Mouse (Mus musculus) MEL (cell line): ENCODE measurements around the gene Myo15b. TPM values are rescaled to one million over a fixed set of nuclear protein-coding genes. Genes with fewer than 3 reads are reported as not detected.

ENCODE experiments used
- DNase-seq: peaks from one replicate; pipeline ENCODE4 v3.0.0; 2011; ENCODE audit warnings: low read depth, low spot score
- H3K27ac ChIP-seq: 2 replicates; pipeline ENCODE4 v1.5.1; 2012; ENCODE audit warnings: low read depth, mild to moderate bottlenecking, control low read depth, low read length, moderate library complexity; ENCODE audit not compliant: control insufficient read depth
- H3K27me3 ChIP-seq, 2 experiments: fragments of 150-350 bp in 1 of 2; sonication (generic) in 1 of 2; 2 replicates each; pipeline ENCODE4 v1.6.1; 2012; ENCODE audit warnings: low read length in 2 of 2, mild to moderate bottlenecking in 2 of 2, improper control_type of control experiment in 1 of 2, moderate library complexity in 1 of 2; ENCODE audit not compliant: insufficient read depth in 2 of 2, control insufficient read depth in 1 of 2
- H3K36me3 ChIP-seq, 2 experiments: 2 replicates each; pipeline ENCODE4 v1.6.1; 2012 to 2014; ENCODE audit warnings: low read length in 2 of 2, improper control_type of control experiment in 1 of 2, inconsistent platforms in 1 of 2, mild to moderate bottlenecking in 1 of 2; ENCODE audit not compliant: insufficient read depth in 2 of 2, control insufficient read depth in 1 of 2
- H3K4me1 ChIP-seq, 2 experiments: fragments of 150-350 bp in 1 of 2; sonication (generic) in 1 of 2; 2 replicates each; pipeline ENCODE4 v1.6.1; 2012; ENCODE audit warnings: low read length in 2 of 2, improper control_type of control experiment in 1 of 2, mild to moderate bottlenecking in 1 of 2; ENCODE audit not compliant: insufficient read depth in 2 of 2, control insufficient read depth in 1 of 2
- H3K4me3 ChIP-seq, 2 experiments: fragments of 150-350 bp in 1 of 2; sonication (generic) in 1 of 2; 2 replicates each; pipeline ENCODE4 v1.5.1; 2012; ENCODE audit warnings: low read depth in 2 of 2, low read length in 2 of 2, mild to moderate bottlenecking in 2 of 2, moderate library complexity in 2 of 2, control low read depth in 1 of 2, improper control_type of control experiment in 1 of 2; ENCODE audit not compliant: control insufficient read depth in 1 of 2, insufficient read depth in 1 of 2
- H3K79me2 ChIP-seq: 2 replicates; pipeline ENCODE4 v1.6.1; 2012; ENCODE audit warnings: mild to moderate bottlenecking, low read length, moderate library complexity; ENCODE audit not compliant: control insufficient read depth, poor library complexity, insufficient read depth
- H3K9ac ChIP-seq: 2 replicates; pipeline ENCODE4 v1.6.1; 2012; ENCODE audit warnings: low read depth, mild to moderate bottlenecking, control low read depth, low read length, moderate library complexity; ENCODE audit not compliant: control insufficient read depth, poor library complexity, severe bottlenecking
- H3K9me3 ChIP-seq: fragments of 150-350 bp; sonication (generic); replicated peaks from 2 replicates; pipeline ENCODE4 v1.6.1; 2012; ENCODE audit warnings: mild to moderate bottlenecking, low read length, improper control_type of control experiment, moderate library complexity; ENCODE audit not compliant: insufficient read depth
- CTCF ChIP-seq, 3 experiments: IDR thresholded peaks in 2 of 3; conservative IDR thresholded peaks in 1 of 3; 2 replicates each; pipeline ENCODE4 v1.5.1; 2011 to 2012; ENCODE audit warnings: low read length in 3 of 3, low read depth in 2 of 3, mild to moderate bottlenecking in 2 of 3, improper control_type of control experiment in 1 of 3, inconsistent platforms in 1 of 3, mixed read lengths in 1 of 3, moderate library complexity in 1 of 3; ENCODE audit not compliant: control insufficient read depth in 1 of 3, insufficient read depth in 1 of 3, poor library complexity in 1 of 3, severe bottlenecking in 1 of 3
- ETS1 ChIP-seq: IDR thresholded peaks from 2 replicates; pipeline ENCODE4 v1.6.1; 2012; ENCODE audit warnings: low read depth, mild to moderate bottlenecking, inconsistent platforms, low read length, improper control_type of control experiment, moderate library complexity
- MAZ ChIP-seq: IDR thresholded peaks from 2 replicates; pipeline ENCODE4 v1.6.1; 2012; ENCODE audit warnings: low read depth, mild to moderate bottlenecking, inconsistent platforms, low read length, improper control_type of control experiment
- MEF2A ChIP-seq: IDR thresholded peaks from 2 replicates; pipeline ENCODE4 v1.6.1; 2014; ENCODE audit warnings: low read depth, mild to moderate bottlenecking, inconsistent platforms, low read length, improper control_type of control experiment; ENCODE audit not compliant: poor library complexity, insufficient replicate concordance, severe bottlenecking; ENCODE audit errors: extremely low read depth
- MYC ChIP-seq: IDR thresholded peaks from 2 replicates; pipeline ENCODE4 v1.6.1; 2011; ENCODE audit warnings: low read depth, mild to moderate bottlenecking, low read length, improper control_type of control experiment, moderate library complexity
- POLR2A ChIP-seq, 2 experiments: IDR thresholded peaks; 2 replicates each; pipeline ENCODE4 v1.6.1; 2011 to 2012; ENCODE audit warnings: low read length in 2 of 2, mild to moderate bottlenecking in 2 of 2, control low read depth in 1 of 2, improper control_type of control experiment in 1 of 2, low read depth in 1 of 2, moderate library complexity in 1 of 2; ENCODE audit not compliant: control insufficient read depth in 1 of 2, insufficient read depth in 1 of 2, poor library complexity in 1 of 2
- POLR2AphosphoS5 ChIP-seq: IDR thresholded peaks from 2 replicates; pipeline ENCODE4 v1.6.1; 2012; ENCODE audit warnings: low read depth, borderline replicate concordance, mild to moderate bottlenecking, inconsistent platforms, low read length, moderate library complexity, mixed read lengths
- RAD21 ChIP-seq: IDR thresholded peaks from 2 replicates; pipeline ENCODE4 v1.6.1; 2011; ENCODE audit warnings: mild to moderate bottlenecking, low read depth, low read length, improper control_type of control experiment
- RCOR1 ChIP-seq: IDR thresholded peaks from 2 replicates; pipeline ENCODE4 v1.6.1; 2012; ENCODE audit warnings: low read depth, mild to moderate bottlenecking, inconsistent platforms, low read length, improper control_type of control experiment
- SIN3A ChIP-seq: IDR thresholded peaks from 2 replicates; pipeline ENCODE4 v1.6.1; 2012; ENCODE audit warnings: low read length, improper control_type of control experiment, inconsistent platforms
- SMC3 ChIP-seq: IDR thresholded peaks from 2 replicates; pipeline ENCODE4 v1.6.1; 2011; ENCODE audit warnings: low read depth, low read length, improper control_type of control experiment
- TAL1 ChIP-seq: IDR thresholded peaks from 2 replicates; pipeline ENCODE4 v1.6.1; 2012; ENCODE audit warnings: mild to moderate bottlenecking, inconsistent platforms, low read length, moderate library complexity, mixed read lengths
- USF1 ChIP-seq: IDR thresholded peaks from 2 replicates; pipeline ENCODE4 v1.6.1; 2014; ENCODE audit warnings: low read depth, mild to moderate bottlenecking, inconsistent platforms, low read length, improper control_type of control experiment, moderate library complexity
- ZKSCAN1 ChIP-seq: IDR thresholded peaks from 2 replicates; pipeline ENCODE4 v1.6.1; 2012; ENCODE audit warnings: low read depth, mild to moderate bottlenecking, inconsistent platforms, low read length, improper control_type of control experiment, moderate library complexity
- ZNF384 ChIP-seq: IDR thresholded peaks from 2 replicates; pipeline ENCODE4 v1.6.1; 2012; ENCODE audit warnings: low read depth, mild to moderate bottlenecking, inconsistent platforms, low read length, improper control_type of control experiment
- polyA plus RNA-seq, 2 experiments: library from polyadenylated mRNA; stranded (reverse) in 1 of 2; unstranded in 1 of 2; fragments of >175 nt in 1 of 2; fragments of >200 nt in 1 of 2; gene quantifications; 2 replicates each; pipeline versions ENCODE4 v1.2.1 to v1.2.4; 2012; ENCODE audit warnings: low replicate concordance in 2 of 2, low read depth in 1 of 2; ENCODE audit not compliant: insufficient read length in 2 of 2, insufficient read depth in 1 of 2, missing spikeins in 1 of 2
- total RNA-seq: library from RNA; depleted of rRNA; stranded (reverse); fragments of 300-350 nt; gene quantifications from 2 replicates; pipeline ENCODE4 v1.2.3, GENCODE M21; 2012

Gene Myo15b
- total and polyA plus RNA-seq, 3 experiments, result 1.5 to 3.2 TPM; not detected in 1

DNA sequence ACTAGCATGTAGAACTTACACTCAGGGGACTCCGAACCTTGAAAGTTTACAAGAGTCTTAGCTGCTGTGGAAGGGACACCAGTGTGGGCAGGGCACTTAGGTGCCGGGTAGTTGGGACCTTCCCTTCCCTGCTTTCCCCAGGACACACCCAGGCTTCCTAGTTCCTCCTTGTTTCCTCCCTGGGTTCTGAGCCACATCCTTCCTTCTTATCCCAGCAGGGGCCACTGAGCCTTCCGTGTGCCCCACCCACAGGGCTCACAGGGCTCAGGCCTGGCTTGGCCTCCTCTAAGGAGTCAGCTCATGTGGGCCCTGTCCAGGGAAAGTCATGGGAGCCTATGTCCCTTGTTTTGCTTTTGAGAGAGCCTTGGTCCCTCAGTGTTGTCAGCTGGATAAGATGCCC is 18.5 kb upstream of the Myo15b start:
- H3K9me3 ChIP-seq, result no peaks in the 10 kb centered on the region
- no peak for DNase-seq
- H3K27ac ChIP-seq, result no peak overlapping the region
- peaks cover 0 to 19% of the 10 kb centered on the region in 2 experiments; a peak in 2 of 4 replicates for H3K36me3 ChIP-seq
- H3K4me3 ChIP-seq, result no peak overlapping the region
- TF ChIP-seq ETS1 (no peak), POLR2A (IDR thresholded peaks at IDR 0.05; ENCODE audit: control insufficient read depth in 1 of 2, insufficient read depth in 1 of 2, low read depth in 1 of 2, low read length in 2 of 2, poor library complexity in 1 of 2) (no peak), ZKSCAN1 (no peak), MAZ (no peak), POLR2AphosphoS5 (no peak), SIN3A (no peak), MEF2A (no peak), RCOR1 (no peak), MYC (no peak)
- TF ChIP-seq, all 39 proteins: peak for 0
- no peaks in the 10 kb centered on the region for H3K27me3 ChIP-seq
- peaks cover 21 to 42% of the 10 kb centered on the region in 2 experiments for H3K4me1 ChIP-seq
- no peak overlapping the region for H3K9ac ChIP-seq
- H3K79me2 ChIP-seq, result no peaks in the 10 kb centered on the region

GRCm38 (mm10) chr11:115841044-115841443 is 17.2 kb upstream of the Myo15b start:
- DNase-seq, result peak; percentile 47
- no peaks in the 10 kb centered on the region for H3K9me3 ChIP-seq
- peaks cover 0 to 19% of the 10 kb centered on the region in 2 experiments; a peak in 3 of 4 replicates for H3K36me3 ChIP-seq
- H3K9ac ChIP-seq, result no peak overlapping the region
- no peak overlapping the region for H3K4me3 ChIP-seq
- H3K4me1 ChIP-seq, result peaks cover 21 to 42% of the 10 kb centered on the region in 2 experiments
- no peaks in the 10 kb centered on the region for H3K27me3 ChIP-seq
- H3K79me2 ChIP-seq, result no peaks in the 10 kb centered on the region
- TF ChIP-seq CTCF (IDR thresholded peaks at IDR 0.05 in 2 of 3, conservative IDR thresholded peaks at IDR 0.05 in 1 of 3; ENCODE audit: control insufficient read depth in 1 of 3, insufficient read depth in 1 of 3, low read depth in 2 of 3, low read length in 3 of 3, poor library complexity in 1 of 3, severe bottlenecking in 1 of 3), result peak; percentile 57 to 76 (median 62)
- no peak for TF ChIP-seq TAL1
- TF ChIP-seq USF1, result no peak
- 0 out of 2 replicates have a peak, but pooled peaks have one; percentile 34 for TF ChIP-seq SMC3
- peak; percentile 37; the same call in 1 of the 2 replicates for TF ChIP-seq ZNF384
- TF ChIP-seq RAD21, result peak; percentile 22
- H3K27ac ChIP-seq, result no peak overlapping the region
